Mouse (Mus musculus) left cerebral cortex, postnatal 4 days (tissue): ENCODE measurements around the gene Kcnk10. TPM values are rescaled to one million over a fixed set of nuclear protein-coding genes. Genes with fewer than 3 reads are reported as not detected.
"Not testable (repeated sequence)": the region's sequence is repeated elsewhere in the genome, so short reads cannot be mapped to it uniquely, and the experiment has no call there.

ENCODE experiments used
- DNase-seq: peaks from one replicate; pipeline ENCODE4 v3.0.0-alpha.2; 2022
- intact Hi-C: fragments of 180-260 bp; cut with DNase I; formaldehyde crosslinking; loops from one replicate; pipeline ENCODE4 v1.15.1; 2025
- total RNA-seq, 2 experiments: library from RNA; stranded (reverse); gene quantifications; 2 replicates each; pipeline ENCODE4 v1.2.3; 2021

Gene Kcnk10
- total RNA-seq, result 10 to 100 TPM; 78.7 to 81.0 TPM

DNA sequence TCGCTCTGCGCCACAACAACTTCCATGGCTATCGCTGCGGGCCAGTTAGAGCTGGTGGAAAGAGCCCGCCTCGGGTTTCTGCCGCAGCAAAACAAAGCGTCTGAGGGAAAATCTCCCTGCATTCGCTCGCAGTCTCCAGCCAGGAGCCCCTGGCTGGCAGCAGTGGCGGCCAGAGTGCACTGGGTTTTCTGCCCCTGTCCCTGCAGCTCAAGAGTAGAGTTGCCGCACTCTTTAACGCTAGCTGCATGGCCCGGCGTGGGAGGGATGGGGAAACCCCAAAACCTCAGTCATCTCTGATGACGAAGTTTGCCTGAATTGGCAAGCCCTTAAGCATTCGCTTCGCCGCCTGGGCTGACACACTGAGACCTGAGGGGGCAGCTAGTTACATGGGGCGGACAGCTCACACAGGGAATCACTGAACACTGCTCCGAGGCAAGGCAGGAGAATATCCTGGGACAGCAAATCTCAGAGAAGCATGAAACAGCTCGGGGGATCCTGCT is at the start of gene Kcnk10:
TSS of gene Kcnk10 (minus strand) at position 450 of the 500 bp plus-strand sequence.
- no peak for DNase-seq
- intact Hi-C loops, result no loop called here

DNA sequence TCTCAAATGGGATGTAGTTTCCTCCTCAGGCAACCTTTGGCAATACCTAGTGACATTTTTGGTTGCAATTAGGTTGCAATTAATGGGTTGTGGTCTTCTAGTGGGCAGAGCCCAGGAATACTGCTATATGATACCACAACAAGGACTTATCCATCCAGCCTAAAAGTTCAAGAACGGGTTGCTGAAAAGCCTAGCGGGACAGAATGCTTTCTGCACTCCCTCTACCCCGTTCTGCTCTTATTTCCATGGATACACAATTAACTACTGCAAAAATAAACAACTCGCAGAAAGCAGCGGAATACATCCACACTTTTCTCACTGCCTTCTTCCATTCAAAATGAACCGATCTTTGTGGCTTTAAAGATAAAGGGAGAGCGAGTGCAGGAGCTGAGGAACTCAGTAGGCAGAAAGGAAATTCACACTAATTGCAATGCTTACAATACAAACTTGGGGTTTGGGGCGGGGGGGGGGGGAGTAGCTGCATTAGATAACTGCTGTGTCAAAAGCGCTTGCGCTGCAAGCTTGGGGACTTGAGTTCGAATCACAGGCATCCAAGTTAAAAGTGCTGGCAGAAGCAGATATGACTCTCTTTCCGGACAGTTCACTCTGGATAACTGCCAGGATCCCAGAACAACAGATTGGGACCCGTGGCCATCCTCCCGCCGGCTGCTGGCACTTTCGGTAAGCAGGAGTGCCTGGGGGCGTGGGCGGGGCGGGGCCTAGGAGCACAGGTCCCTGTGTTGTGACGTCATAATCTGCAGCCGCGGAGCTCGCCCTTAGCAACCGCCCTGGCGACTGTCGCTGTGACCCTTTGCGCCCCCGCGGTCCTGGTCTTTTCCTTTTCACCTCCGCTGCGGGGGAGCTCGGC is 49.5 kb upstream of the Kcnk10 start, which contains the start of gene Spata7:
TSS of gene Spata7 (plus strand) at position 766 of the 868 bp plus-strand sequence.
- intact Hi-C loops, result loop anchor here (5.0 kb wide), 1 partner anchor 165 kb away; no protein-coding TSS in a partner anchor
- peak; percentile 95 for DNase-seq

DNA sequence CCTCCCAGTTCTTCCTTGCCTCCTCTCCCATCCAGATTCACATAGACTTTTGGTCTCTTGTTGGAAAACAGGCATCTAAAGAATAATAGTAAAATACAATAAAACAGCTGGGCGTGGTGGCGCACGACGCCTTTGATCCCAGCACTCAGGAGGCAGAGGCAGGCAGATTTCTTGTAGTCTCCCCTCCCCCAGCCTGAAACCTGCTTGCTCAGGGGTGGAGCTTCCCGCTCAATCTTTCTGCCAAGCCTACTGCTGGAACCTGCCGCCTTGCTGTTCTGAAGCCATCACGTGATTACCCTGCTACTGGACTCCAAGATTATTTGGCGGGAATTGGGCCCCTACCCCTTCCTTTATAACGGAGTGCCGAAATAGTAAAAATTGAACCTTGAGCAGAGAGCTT is 45.2 kb upstream of the Kcnk10 start:
- intact Hi-C loops, result loop anchor here (5.0 kb wide), 1 partner anchor 341 kb away; no protein-coding TSS in a partner anchor

DNA sequence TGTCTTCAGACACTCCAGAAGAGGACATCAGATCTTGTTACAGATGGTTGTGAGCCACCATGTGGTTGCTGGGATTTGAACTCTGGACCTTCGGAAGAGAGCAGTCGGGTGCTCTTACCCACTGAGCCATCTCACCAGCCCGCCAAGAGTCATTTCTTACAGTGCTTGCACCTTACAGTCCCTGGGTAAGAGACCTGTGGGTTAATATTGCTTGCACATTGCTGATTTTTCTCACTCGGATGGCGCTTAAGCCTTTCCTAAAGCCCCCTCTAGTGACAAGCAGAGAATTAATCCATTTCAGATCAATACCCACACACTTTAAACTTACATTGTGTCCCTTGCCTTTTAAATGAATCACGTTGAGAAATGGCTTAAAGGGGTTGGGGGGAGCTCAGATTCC is 42.8 kb upstream of the Kcnk10 start:
- DNase-seq, result peak; percentile 4
- intact Hi-C loops, result loop anchor here (5.0 kb wide), 1 partner anchor 339 kb away; no protein-coding TSS in a partner anchor

More for the DNA sequence above, 45.2 kb upstream of the Kcnk10 start:
- not testable (repeated sequence) for DNase-seq

DNA sequence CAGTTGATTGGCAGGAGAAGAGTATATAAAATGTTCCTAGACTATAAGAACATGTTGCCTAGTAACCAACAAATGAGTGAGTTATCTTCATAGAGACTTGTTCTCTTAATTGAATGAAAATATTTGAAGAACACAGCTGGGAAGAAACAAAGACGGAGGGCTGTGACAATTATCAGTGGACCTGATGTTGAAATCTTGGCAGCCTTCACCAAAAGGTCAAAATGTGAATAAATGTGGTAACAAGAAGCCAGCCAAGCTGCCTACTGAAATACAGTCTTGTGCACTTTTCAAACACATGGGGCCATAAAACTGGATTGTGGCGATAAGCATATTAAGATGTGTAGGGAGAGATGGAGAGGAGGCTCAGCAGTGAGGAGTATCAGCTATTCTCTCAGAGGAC is 41.4 kb upstream of the Kcnk10 start:
- no peak for DNase-seq
- intact Hi-C loops, result no loop called here

DNA sequence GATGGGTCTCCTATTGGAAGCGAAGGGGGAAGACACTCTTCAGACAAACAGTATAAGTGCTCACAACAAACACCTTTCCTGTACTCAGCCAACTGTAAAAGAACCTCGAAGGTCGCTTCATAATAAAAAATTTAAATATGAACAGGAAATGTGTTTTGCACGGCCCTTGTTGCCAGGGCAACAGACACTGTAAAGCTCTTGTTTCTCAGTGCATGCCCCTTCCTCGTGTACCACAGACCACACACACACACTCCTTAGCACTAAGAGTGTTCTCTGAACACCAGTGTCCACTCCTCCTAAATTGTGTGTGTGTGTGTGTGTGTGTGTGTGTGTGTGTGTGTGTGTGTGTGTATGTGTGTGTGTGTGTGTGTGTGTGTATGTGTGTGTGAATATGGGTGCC is 37.6 kb upstream of the Kcnk10 start:
- intact Hi-C loops, result no loop called here

GRCm38 (mm10) chr12:98614910-98615508 is 36.9 kb upstream of the Kcnk10 start:
- intact Hi-C loops, result no loop called here

More for the DNA sequence above, 37.6 kb upstream of the Kcnk10 start:
- no peak for DNase-seq

DNA sequence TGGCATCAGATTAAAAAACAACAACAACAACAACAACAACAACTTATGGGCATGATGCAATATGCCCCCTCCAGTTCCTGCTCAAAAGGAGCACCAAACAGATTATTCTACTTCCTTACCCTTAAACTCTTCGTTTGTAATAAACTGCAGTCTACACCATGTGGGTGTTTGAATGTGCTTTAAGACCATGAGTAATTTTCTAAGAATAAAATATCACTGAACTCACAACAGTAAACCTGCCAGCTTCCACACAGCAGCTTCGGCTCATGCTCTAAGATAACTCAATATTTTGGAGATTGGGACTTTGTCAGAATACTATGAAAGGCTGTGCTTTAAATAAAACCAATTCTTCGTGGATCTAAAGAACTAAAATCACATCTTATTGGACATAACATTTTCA is 32.2 kb upstream of the Kcnk10 start:
- intact Hi-C loops, result no loop called here
- no peak for DNase-seq

More at GRCm38 (mm10) chr12:98614910-98615508, 36.9 kb upstream of the Kcnk10 start:
- no peak for DNase-seq

DNA sequence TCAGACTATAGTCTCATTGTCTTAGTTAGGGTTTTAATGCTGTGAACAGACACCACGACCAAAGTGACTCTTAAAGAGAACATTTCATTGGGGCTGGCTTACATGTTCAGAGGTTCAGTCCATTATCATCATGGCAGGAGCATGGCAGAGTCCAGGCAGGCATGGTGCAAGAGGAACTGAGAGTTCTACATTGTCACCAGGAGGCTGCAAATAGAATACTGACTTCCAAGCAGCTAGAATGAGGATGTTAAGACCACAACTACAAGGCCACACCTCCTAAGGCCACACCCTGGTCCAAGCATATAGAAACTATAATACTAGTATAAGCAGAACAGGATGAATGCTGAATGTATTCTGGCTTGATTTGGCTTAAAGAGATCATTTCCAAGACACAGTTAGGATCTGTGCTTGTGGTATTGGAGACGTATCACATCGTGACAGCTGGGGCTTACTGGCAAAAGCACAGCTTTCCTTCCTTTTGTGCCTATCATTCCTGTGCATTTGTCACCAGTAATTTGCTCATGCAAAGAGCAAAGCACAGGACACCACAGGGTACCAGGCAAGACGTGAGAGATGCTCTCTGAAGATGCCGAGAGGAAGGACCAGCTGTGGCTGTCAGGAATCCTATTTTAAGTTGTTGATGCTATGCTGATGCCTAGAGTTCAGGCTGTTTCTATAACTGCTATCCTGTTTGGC is 28.6 kb upstream of the Kcnk10 start:
- intact Hi-C loops, result no loop called here
- DNase-seq, result peak; percentile 29

- no peak for DNase-seq
- intact Hi-C loops, result no loop called here
Observed at GRCm38 (mm10) chr12:98605264-98605663, 27.2 kb upstream of the Kcnk10 start.

DNA sequence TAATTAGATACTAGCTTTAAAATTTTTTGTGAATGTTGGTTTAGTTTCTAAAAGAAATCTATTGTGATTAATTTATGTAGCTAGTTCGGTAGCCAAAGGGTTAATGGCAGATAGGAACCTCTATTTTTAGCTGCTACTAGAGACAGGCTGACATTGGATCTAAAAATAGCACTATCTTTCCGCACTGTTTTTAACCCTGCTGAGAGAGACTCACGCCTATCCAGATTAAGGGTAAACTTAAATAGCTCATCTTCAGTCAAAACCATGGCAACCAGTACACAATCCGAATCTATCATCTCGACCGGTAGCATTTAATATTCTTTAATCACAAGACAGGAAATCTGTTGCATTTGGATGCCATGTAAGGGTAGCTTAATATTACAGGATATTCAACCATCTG is 24.0 kb upstream of the Kcnk10 start:
- no peak for DNase-seq
- intact Hi-C loops, result no loop called here

DNA sequence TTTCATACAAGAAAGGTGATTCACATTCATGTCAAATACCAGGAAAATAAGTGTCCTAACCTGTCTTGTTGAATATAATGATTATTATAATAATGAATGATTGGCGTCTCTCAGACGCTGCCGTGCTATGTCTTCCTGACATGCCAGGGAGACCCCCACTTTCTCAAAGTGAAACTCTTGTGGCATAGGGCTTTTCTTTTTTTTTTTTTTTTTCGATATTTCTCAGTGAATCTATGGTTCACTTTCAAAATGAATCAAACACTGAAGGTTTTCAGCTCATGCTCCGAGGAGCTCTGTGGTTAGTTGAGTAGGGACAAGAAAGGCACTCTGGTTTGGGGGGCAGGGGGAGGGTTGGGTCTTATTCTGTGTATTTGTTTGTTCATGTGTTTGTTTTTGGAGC is 22.8 kb upstream of the Kcnk10 start:
- DNase-seq, result no peak
- intact Hi-C loops, result no loop called here

GRCm38 (mm10) chr12:98591016-98591415 is 12.9 kb upstream of the Kcnk10 start:
- DNase-seq, result no peak
- intact Hi-C loops, result no loop called here

- no peak for DNase-seq
- intact Hi-C loops, result no loop called here
Observed at GRCm38 (mm10) chr12:98588573-98588972, 10.5 kb upstream of the Kcnk10 start.

DNA sequence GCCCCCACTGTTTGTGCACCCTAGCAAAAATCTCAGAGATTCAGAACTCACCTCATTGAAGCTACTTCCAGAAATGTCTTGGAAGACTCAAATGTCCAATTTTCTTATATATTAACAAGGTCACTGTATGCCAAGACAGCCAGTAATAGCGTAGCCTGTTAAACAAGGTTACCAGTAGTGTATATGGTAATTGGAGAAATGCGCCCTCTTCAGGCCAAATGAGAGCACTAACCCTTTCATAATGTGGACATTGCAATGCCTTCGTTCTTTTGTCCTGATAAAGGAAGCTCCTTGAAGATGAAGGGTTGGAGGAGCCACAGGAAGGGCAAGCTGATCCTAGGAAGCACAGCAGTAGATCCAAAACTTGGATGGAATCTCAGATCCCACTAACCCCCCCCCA is 7.2 kb upstream of the Kcnk10 start:
- intact Hi-C loops, result no loop called here
- DNase-seq, result peak; percentile 36

DNA sequence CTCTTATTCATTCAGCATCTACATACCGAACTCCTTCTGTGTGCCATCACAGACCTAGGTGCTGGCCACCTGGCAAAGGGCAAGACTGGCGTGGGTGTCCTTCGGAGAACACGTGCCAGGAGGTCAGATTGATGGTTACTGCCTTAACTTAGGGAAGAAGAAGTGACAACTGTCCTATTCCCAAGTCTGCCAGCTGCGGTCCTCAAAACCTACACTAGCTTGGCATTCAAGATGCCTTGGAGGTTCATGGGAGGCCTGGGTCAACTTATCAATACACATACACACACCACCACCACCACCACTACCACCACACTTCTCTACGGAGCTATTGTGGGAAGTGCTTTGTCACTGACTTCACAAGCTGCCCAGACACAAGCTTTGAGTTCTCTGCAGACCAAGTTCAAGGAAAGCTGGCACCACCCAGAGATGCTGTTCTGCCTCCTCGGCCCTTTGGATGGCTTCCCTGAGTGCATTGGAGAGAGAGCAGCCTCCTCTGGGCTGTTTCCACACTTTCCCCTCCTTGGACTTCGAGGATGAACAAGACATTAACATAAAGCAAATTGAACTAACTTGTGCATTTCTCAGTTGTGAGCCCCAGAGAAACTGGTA is 2.1 kb downstream of the Kcnk10 start:
- intact Hi-C loops, result no loop called here

GRCm38 (mm10) chr12:98575195-98575887 is 2.8 kb downstream of the Kcnk10 start:
- no peak for DNase-seq
- intact Hi-C loops, result no loop called here

More for the DNA sequence above, 2.1 kb downstream of the Kcnk10 start:
- DNase-seq, result no peak

DNA sequence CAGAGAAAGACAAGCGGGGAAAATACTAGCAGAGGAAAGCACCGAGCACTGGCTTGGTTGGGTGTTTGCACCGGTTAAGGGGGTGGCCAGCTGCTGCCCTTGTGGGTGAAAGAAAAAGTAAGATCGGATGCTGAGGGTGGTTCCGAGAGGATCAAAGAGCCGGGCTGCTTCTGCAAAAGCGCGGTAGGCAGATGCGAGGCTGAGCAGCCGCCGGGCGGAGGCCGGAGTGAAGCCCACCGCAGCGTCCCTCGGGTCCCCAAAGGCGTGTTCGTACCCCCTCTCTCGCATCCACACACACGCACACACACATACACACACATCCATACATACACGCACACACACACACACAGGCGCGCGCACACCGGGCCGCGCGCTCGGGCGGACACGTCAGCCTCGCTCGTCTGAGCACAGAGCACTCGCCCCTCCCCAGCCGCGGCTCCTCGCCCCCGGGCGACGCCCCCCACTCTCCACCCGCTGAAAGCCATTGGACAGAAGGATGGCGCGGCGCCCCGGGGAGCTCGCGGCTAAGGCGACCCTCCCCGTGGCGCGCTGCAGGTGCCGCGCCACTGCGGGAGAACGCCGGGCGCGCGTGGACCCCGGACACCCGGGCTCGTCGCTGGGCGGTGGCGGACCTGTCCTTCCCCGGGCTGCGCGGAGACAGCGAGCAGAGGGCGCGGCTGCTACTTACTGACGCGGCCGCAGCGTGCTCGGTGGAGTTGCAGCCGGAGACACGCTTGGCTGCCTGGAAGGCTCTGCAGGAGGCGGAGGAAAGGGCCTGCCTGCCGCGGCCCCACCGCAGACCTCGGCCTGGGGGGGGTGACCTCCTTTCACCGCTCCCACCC is 3.5 kb downstream of the Kcnk10 start:
- peak; percentile 82 for DNase-seq
- intact Hi-C loops, result no loop called here
